Mouse (Mus musculus) limb, embryonic 10.5 days (tissue): ENCODE results near the gene Tsc2. TPM values are rescaled to one million over a fixed set of nuclear protein-coding genes. Genes with fewer than 3 reads are reported as not detected.
"Not testable (repeated sequence)": the region's sequence is repeated elsewhere in the genome, so short reads cannot be mapped to it uniquely, and the experiment has no call there.

Experiments used
- DNase-seq: peaks from one replicate; pipeline ENCODE4 v3.0.0-alpha.2; 2017; ENCODE audit warnings: low spot score
- H3K27ac ChIP-seq: fragments of 300-500 bp; sonication (generic); 2 replicates; pipeline ENCODE4 v1.5.1; 2016; ENCODE audit warnings: mild to moderate bottlenecking
- H3K27me3 ChIP-seq: fragments of 300-500 bp; sonication (generic); 2 replicates; pipeline ENCODE4 v1.6.1; 2016; ENCODE audit warnings: low read depth, mild to moderate bottlenecking; ENCODE audit not compliant: poor library complexity, severe bottlenecking
- H3K36me3 ChIP-seq: fragments of 300-500 bp; sonication (generic); 2 replicates; pipeline ENCODE4 v1.6.1; 2016; ENCODE audit warnings: mild to moderate bottlenecking, moderate library complexity
- H3K4me1 ChIP-seq: fragments of 300-500 bp; sonication (generic); 2 replicates; pipeline ENCODE4 v1.6.1; 2016
- H3K4me3 ChIP-seq: fragments of 300-500 bp; sonication (generic); 2 replicates; pipeline ENCODE4 v1.5.1; 2016; ENCODE audit warnings: mild to moderate bottlenecking, moderate library complexity
- H3K9me3 ChIP-seq: fragments of 300-500 bp; sonication (generic); replicated peaks from 2 replicates; pipeline ENCODE4 v1.6.1; 2016; ENCODE audit warnings: mild to moderate bottlenecking
- WGBS: fragments of 180-500 bp; shearing (Covaris S2); methylation state at CpG from one replicate; pipeline ENCODE4 v1.1.7; 2016; 5-methylcytosine and 5-hydroxymethylcytosine counted together
- polyA plus RNA-seq: library from polyadenylated mRNA; unstranded; fragments of >200 nt; fragmentation: Nextera tagmentation; extraction: Ambion mirVana; gene quantifications from 2 replicates; pipeline ENCODE4 v1.2.1, GENCODE M21; 2016

The Tsc2 gene
- polyA plus RNA-seq, result 63.2 and 79.5 TPM in 2 replicates

- Histone ChIP-seq H3K36me3 (peaks cover 46% of the 10 kb centered on the region), H3K4me1 (peaks cover 32% of the 10 kb centered on the region), H3K27ac (peak within 1 kb of the TSS; percentile 93), H3K27me3 (no peaks in the 10 kb centered on the region), H3K9me3 (no peaks in the 10 kb centered on the region), H3K4me3 (peak within 1 kb of the TSS; percentile 78)
- WGBS, result 2% methylated on average over 51 of the region's 51 CpGs
- peak; percentile 94 for DNase-seq
Measured at GRCm38 (mm10) chr17:24632167-24632812, at the start of gene Tsc2, which contains the start of gene Nthl1. TSS of gene Tsc2 (minus strand) at chr17:24632630. TSS of gene Nthl1 (plus strand) at chr17:24632680.

GRCm38 (mm10) chr17:24677500-24678080, 45.2 kb upstream of the Tsc2 start:
- WGBS, result 89% methylated on average over 24 of the region's 24 CpGs
- Histone ChIP-seq H3K36me3 (peaks cover 80% of the 10 kb centered on the region), H3K27ac (no peak overlapping the region), H3K27me3 (no peaks in the 10 kb centered on the region), H3K9me3 (no peaks in the 10 kb centered on the region), H3K4me1 (peaks cover 21% of the 10 kb centered on the region), H3K4me3 (no peak overlapping the region)
- no peak for DNase-seq

DNA sequence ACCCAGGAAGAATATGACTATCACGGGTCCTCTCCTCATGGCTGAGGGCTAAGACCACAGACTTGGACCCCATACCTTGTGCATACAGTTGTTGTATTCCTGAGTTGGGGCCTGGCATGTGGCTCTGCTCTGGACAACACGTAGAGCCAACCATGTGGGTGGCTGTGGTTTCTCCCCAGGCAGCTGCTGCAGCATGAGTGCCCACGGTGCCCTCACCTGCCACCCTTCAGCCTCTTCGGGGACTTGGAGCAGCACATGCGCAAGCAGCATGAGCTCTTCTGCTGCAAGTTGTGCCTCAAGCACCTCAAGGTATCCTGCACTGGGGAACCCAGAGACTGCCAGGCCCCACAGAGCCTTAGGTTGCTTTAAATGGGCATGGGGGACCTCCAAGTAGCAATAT, 44.4 kb upstream of the Tsc2 start:
- 97% methylated on average over 5 of the region's 5 CpGs for WGBS
- peaks cover 28% of the 10 kb centered on the region for H3K4me1 ChIP-seq
- DNase-seq, result no peak
- no peak overlapping the region for H3K4me3 ChIP-seq
- no peak overlapping the region for H3K27ac ChIP-seq
- peaks cover 73% of the 10 kb centered on the region for H3K36me3 ChIP-seq
- H3K27me3 ChIP-seq, result no peaks in the 10 kb centered on the region
- H3K9me3 ChIP-seq, result no peaks in the 10 kb centered on the region

- peak; percentile 77 for DNase-seq
Measured at GRCm38 (mm10) chr17:24676187-24676586, 43.8 kb upstream of the Tsc2 start.

GRCm38 (mm10) chr17:24674277-24674676, 41.8 kb upstream of the Tsc2 start:
- Histone ChIP-seq H3K4me3 (no peak overlapping the region), H3K27me3 (no peaks in the 10 kb centered on the region), H3K4me1 (peaks cover 53% of the 10 kb centered on the region), H3K27ac (no peak overlapping the region), H3K36me3 (peaks cover 47% of the 10 kb centered on the region), H3K9me3 (no peaks in the 10 kb centered on the region)
- 91% methylated on average over 7 of the region's 7 CpGs for WGBS
- no peak for DNase-seq

More at GRCm38 (mm10) chr17:24676187-24676586, 43.8 kb upstream of the Tsc2 start:
- H3K27me3 ChIP-seq, result no peaks in the 10 kb centered on the region
- H3K4me1 ChIP-seq, result peaks cover 35% of the 10 kb centered on the region
- H3K36me3 ChIP-seq, result peaks cover 66% of the 10 kb centered on the region
- H3K27ac ChIP-seq, result no peak overlapping the region
- 80% methylated on average over 2 of the region's 2 CpGs for WGBS
- no peaks in the 10 kb centered on the region for H3K9me3 ChIP-seq
- H3K4me3 ChIP-seq, result no peak overlapping the region

DNA sequence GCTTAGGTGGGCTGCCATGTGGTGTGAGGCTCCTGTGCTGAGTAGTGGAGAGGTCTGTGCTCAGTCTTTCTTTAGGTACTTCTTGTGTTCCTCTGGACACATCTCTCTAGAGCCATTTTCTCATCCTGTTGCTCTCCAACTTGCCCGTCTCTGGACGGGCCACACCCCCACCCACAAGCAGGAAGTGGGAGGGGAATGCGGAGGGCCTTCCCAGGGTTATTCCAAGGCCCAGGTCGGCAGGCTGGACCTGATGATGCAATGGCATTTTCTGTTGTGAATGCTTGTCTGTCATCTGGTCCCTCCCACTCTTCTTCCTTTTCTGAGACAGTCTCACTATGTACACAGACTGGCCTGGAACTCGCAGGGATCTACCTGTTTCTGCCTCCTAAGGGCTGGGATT, 39.7 kb upstream of the Tsc2 start:
- 25% methylated on average over 5 of the region's 5 CpGs for WGBS
- Histone ChIP-seq H3K27ac (no peak overlapping the region), H3K36me3 (peaks cover 25% of the 10 kb centered on the region), H3K27me3 (no peaks in the 10 kb centered on the region), H3K9me3 (no peaks in the 10 kb centered on the region), H3K4me3 (peak overlapping the region; percentile 99; the same call in 1 of the 2 replicates), H3K4me1 (peaks cover 62% of the 10 kb centered on the region)
- no peak for DNase-seq

- Histone ChIP-seq H3K4me3 (peak overlapping the region; percentile 99; the same call in 1 of the 2 replicates), H3K4me1 (peaks cover 62% of the 10 kb centered on the region), H3K27me3 (no peaks in the 10 kb centered on the region), H3K27ac (no peak overlapping the region), H3K36me3 (peaks cover 17% of the 10 kb centered on the region), H3K9me3 (no peaks in the 10 kb centered on the region)
- no peak for DNase-seq
- 78% methylated on average over 5 of the region's 5 CpGs for WGBS
Measured at GRCm38 (mm10) chr17:24671346-24671745, 38.9 kb upstream of the Tsc2 start.

- Histone ChIP-seq H3K4me3 (peak overlapping the region; percentile 99), H3K27me3 (no peaks in the 10 kb centered on the region), H3K9me3 (no peaks in the 10 kb centered on the region), H3K4me1 (peaks cover 58% of the 10 kb centered on the region), H3K27ac (peak overlapping the region; percentile 95), H3K36me3 (peaks cover 16% of the 10 kb centered on the region)
- DNase-seq, result no peak
- WGBS, result 15% methylated on average over 8 of the region's 8 CpGs
Measured at GRCm38 (mm10) chr17:24670246-24670844, 37.9 kb upstream of the Tsc2 start.

GRCm38 (mm10) chr17:24669545-24670245, 37.3 kb upstream of the Tsc2 start, which contains the start of gene Zfp598:
TSS of gene Zfp598 (plus strand) at chr17:24669687.
- DNase-seq, result peak; percentile 98
- Histone ChIP-seq H3K27me3 (no peaks in the 10 kb centered on the region), H3K36me3 (peaks cover 16% of the 10 kb centered on the region), H3K9me3 (no peaks in the 10 kb centered on the region), H3K27ac (peak within 1 kb of the TSS; percentile 95), H3K4me3 (peak within 1 kb of the TSS; percentile 99), H3K4me1 (peaks cover 56% of the 10 kb centered on the region)
- WGBS, result under 1% methylated on average over 80 of the region's 80 CpGs

GRCm38 (mm10) chr17:24669214-24669544, 36.7 kb upstream of the Tsc2 start:
- not testable (repeated sequence) for DNase-seq, H3K9me3 ChIP-seq, H3K27me3 ChIP-seq
- H3K4me3 ChIP-seq, result peak overlapping the region; percentile 99
- peaks cover 13% of the 10 kb centered on the region for H3K36me3 ChIP-seq
- WGBS, result 10% methylated on average over 15 of the region's 15 CpGs
- peak overlapping the region; percentile 95 for H3K27ac ChIP-seq
- peaks cover 51% of the 10 kb centered on the region for H3K4me1 ChIP-seq

DNA sequence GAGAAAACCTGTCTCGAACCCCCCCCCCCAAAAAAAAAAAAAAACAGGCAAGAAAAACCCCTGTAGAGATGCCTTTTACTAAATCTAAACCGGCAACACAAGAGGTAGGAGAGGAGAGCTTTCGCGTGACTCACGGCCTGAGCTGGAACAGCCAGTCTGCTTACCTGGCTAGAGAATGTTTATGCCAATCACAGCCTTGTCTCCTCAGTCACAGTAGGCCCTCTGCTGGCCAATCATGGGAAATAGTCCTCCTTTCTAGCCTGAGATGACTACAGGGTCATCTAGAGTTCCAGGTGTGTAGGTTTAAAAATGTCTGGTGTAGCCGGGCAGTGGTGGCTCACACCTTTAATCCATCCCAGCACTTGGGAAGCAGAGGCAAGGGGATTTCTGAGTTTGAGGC, 35.0 kb upstream of the Tsc2 start:
- Histone ChIP-seq H3K4me3 (no peak overlapping the region), H3K36me3 (no peaks in the 10 kb centered on the region), H3K9me3 (no peaks in the 10 kb centered on the region), H3K27me3 (no peaks in the 10 kb centered on the region), H3K27ac (no peak overlapping the region), H3K4me1 (peaks cover 39% of the 10 kb centered on the region)
- WGBS, result 24% methylated on average over 6 of the region's 6 CpGs
- peak; percentile 55 for DNase-seq

GRCm38 (mm10) chr17:24667011-24667410, 34.6 kb upstream of the Tsc2 start:
- peaks cover 35% of the 10 kb centered on the region for H3K4me1 ChIP-seq
- H3K36me3 ChIP-seq, H3K27me3 ChIP-seq, H3K9me3 ChIP-seq, H3K4me3 ChIP-seq, H3K27ac ChIP-seq, DNase-seq: not testable (repeated sequence)
- 69% methylated on average over 7 of the region's 7 CpGs for WGBS
